Mouse (Mus musculus) heart, postnatal 0 days (tissue): ENCODE data around the gene Hist1h2aa.

ENCODE experiments used
- CTCF ChIP-seq: IDR thresholded peaks from 2 replicates; pipeline ENCODE4 v1.5.1; 2016; ENCODE audit warnings: antibody characterized with exemption, control low read depth, low read depth
- EP300 ChIP-seq: IDR thresholded peaks from 2 replicates; pipeline ENCODE4 v1.6.1; 2016; ENCODE audit warnings: antibody characterized with exemption, low read depth

GRCm38 (mm10) chr13:23942861-23943260 is 8.6 kb downstream of the Hist1h2aa start:
- TF ChIP-seq CTCF (no peak), EP300 (no peak)
